Mouse (Mus musculus): ENCODE results near the gene Pcdh18. TPM values are rescaled to one million over a fixed set of nuclear protein-coding genes. Genes with fewer than 3 reads are reported as not detected.

Pcdh18 gene
- total RNA-seq, 2 experiments from 2014 or later = 5.2 to 6.3 TPM

DNA sequence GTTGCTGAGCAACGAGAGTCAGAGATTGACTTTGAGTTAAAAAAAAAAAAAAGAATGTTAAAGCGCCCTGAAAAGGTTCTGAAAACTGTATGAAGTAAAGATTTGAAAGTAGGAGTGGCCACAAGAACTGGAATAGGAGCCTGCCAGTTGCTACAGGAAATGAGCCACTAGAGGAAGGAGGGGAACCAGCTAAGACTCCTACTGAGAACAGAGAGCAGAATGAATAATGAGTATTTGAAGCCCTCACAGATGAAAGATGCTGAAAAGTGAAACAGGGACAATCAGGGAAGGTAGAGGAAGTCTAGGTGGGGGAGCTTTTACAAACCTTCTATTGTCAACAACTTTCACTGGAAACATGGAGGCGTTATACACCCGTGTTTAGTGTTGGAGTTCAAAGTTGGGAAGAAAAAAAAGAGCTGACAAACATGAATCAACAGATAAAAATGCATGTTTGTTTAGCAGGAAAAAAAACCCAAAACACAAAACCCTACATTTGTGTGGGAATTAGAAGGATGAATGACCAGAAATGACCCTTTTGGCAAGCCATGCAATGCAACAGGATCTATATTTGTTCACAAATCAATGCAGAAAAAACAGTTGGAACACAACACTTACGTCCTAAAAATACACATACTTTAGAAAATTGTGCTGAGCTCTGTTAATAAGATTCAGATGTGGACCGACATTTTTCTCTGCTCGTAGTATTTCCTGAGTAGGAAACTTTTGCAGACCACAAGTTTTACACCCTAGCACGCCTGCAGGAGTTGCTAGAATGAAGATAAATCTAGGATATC, 7.4 kb downstream of the Pcdh18 start:
- H3K4me3 ChIP-seq = no peak overlapping the region
- H3K27ac ChIP-seq = no peak overlapping the region
- no peak for TF ChIP-seq CTCF (IDR thresholded peaks at IDR 0.05)
- no peak for DNase-seq (ENCODE audit: extremely low spot score in 1 of 2, low spot score in 2 of 2)
- intact Hi-C loops (cut with DNase I) = loop anchor here (10.0 kb wide), 2 partner anchors 555 to 1155 kb away; no protein-coding TSS in a partner anchor

DNA sequence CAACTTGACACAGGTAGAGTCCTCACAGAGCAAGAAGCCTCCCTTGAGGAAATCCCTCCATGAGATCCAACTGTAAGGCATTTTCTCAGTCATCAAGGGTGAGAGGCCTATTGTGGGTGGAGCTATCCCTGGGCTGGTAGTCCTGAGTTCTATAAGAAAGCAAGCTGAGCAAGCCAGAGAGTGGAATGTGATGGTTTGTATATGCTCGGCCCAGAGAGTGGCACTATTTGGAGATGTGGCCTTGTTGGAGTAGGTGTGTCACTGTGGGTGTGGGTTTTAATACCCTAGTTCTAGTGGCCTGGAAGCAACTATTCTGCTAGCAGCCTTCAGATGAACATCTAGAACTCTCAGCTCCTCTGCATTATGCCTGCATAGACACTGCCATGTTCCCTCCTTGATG, 9.1 kb downstream of the Pcdh18 start:
- TF ChIP-seq CTCF (IDR thresholded peaks at IDR 0.05) = no peak
- Histone ChIP-seq H3K27ac (no peak overlapping the region), H3K4me3 (no peak overlapping the region)
- no peak for DNase-seq (ENCODE audit: extremely low spot score in 1 of 2, low spot score in 2 of 2)
- intact Hi-C loops (cut with DNase I) = no loop called here

DNA sequence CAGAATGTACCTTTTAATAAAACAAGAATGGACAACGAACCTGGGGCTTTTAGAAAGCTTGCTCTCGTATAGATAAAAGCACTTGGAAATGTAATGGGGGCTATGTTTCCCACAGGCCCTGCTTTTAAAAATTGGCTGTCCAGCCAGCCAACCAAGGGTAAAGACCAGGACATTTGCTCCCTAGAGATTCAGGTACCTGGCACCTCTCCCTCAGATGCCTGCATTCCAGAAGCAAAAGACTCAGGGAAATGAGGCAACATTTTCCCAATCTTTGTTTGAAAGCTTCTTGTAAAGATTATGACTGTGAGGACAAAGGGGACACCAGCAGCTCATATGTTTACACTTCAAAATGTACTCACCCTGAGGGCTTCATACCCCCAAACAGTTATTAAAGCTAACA, 18.1 kb downstream of the Pcdh18 start:
- no peak for TF ChIP-seq CTCF (IDR thresholded peaks at IDR 0.05)
- intact Hi-C loops (cut with DNase I) = no loop called here
- DNase-seq (ENCODE audit: extremely low spot score in 1 of 2, low spot score in 2 of 2) = no peak
- H3K4me3 ChIP-seq = no peak overlapping the region
- no peak overlapping the region for H3K27ac ChIP-seq

DNA sequence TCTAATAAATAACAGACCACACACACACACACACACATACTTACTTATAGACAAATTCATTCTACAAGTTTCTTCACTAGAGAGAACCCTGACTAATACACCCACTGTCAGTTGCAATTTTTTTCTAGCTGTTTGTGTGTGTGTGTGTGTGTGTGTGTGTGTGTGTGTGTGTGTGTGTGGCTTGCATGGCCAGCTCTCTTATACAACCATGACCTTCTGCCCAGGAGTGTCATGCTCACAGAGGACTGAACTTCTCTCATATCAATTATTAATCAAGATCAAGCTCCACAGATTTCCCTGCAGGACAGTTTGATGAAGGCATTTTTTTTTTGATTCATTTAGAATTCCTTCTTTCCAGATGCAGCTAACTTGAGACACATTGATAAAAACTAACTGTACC, 18.6 kb downstream of the Pcdh18 start:
- intact Hi-C loops (cut with DNase I) = no loop called here

DNA sequence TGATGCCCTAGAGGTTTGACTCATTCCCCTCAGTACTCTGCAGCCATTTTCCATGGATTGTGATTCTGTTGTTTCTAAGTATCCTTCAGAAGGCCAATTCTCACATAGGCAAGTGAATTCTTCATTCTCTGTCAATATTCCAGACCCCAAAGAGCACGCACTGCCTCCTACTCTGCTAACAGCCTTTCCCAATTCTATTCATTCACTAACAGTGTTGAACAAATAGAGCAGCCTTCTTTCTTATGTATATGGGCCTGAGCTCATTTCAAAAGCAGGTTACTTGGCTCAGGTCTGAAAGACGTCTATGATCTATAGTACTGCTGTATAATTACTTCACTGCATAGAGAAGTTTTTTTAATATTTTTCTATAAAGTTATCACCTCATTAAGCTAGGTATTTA, 50.6 kb downstream of the Pcdh18 start:
- no peak for TF ChIP-seq CTCF (IDR thresholded peaks at IDR 0.05)
- intact Hi-C loops (cut with DNase I) = no loop called here
- DNase-seq (ENCODE audit: extremely low spot score in 1 of 2, low spot score in 2 of 2) = no peak
- H3K27ac ChIP-seq = no peak overlapping the region
- H3K4me3 ChIP-seq = no peak overlapping the region

More for the DNA sequence above, 18.6 kb downstream of the Pcdh18 start:
- TF ChIP-seq CTCF (IDR thresholded peaks at IDR 0.05) = no peak
- H3K4me3 ChIP-seq = no peak overlapping the region
- no peak for DNase-seq (ENCODE audit: extremely low spot score in 1 of 2, low spot score in 2 of 2)
- no peak overlapping the region for H3K27ac ChIP-seq

DNA sequence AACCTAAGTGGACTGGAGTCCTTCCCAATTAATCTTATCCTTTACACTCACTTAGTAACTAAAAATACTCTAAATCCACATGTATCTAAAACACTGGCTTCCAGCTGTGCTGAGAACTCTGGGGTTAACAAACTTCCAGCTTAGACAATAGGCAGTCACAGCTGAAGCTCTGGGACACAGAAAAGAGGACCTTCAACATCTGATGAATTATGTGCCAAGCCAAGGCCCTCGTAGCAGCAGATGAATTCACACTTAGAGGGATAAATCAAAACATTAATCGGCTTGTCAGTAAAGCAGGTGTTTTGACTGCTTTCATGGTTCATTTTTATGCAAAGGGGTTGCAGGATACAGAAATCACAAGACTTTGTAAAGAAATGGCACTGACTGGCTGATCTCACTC, 57.2 kb downstream of the Pcdh18 start:
- intact Hi-C loops (cut with DNase I) = no loop called here
- TF ChIP-seq CTCF (IDR thresholded peaks at IDR 0.05) = no peak
- H3K27ac ChIP-seq = no peak overlapping the region
- DNase-seq (ENCODE audit: extremely low spot score in 1 of 2, low spot score in 2 of 2) = no peak
- no peak overlapping the region for H3K4me3 ChIP-seq
